Mouse (Mus musculus) liver, adult 10 weeks (tissue): ENCODE measurements around the gene Rad51d. TPM values are rescaled to one million over a fixed set of nuclear protein-coding genes. Genes with fewer than 3 reads are reported as not detected.

Experiments
- polyA plus RNA-seq: library from polyadenylated mRNA; stranded (reverse); fragments of 350-450 nt; fragmentation: Illumina TruSeq; extraction: RNeasy Lipid Tissue Mini Kit (QIAGEN cat#74804); gene quantifications from one replicate; pipeline ENCODE4 v1.2.3, GENCODE M21; 2014; ENCODE audit warnings: low read depth, low replicate concordance

Rad51d gene
- 6.3 TPM for polyA plus RNA-seq

GRCm38 (mm10) chr11:82890342-82890762 is at the start of gene Rad51d:
Rad51d (minus strand) TSS chr11:82890614.

GRCm38 (mm10) chr11:82910250-82910649 is 19.8 kb upstream of the Rad51d start, which contains the start of gene Unc45b:
Unc45b (plus strand) TSS chr11:82910550.

GRCm38 (mm10) chr11:82907651-82908607 is 17.5 kb upstream of the Rad51d start, which contains the start of gene Nle1:
Nle1 (minus strand) TSS chr11:82908411.

DNA sequence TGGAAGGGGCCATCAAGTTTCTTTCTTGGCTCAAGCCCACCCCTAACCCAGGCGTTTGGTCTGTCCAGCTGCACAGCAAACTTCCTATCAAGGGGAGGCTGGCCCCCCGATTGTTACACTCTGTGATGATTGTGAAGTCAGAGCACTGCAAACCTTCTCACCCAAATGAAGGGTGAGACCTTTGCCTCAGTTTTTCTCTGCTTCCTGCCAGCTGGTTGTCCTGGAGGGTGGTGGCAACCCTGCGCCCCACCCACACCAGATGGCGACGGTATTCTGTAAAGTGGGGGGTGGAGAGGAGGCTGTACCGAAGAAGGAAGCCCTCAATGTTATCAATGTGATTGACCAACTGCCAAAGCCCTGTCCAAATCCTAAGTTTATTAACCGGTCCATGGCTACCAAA is 1.5 kb upstream of the Rad51d start, which contains the start of gene Fndc8:
Gene Fndc8, plus strand, starts transcription at position 189 of the 400 bp plus-strand sequence.

DNA sequence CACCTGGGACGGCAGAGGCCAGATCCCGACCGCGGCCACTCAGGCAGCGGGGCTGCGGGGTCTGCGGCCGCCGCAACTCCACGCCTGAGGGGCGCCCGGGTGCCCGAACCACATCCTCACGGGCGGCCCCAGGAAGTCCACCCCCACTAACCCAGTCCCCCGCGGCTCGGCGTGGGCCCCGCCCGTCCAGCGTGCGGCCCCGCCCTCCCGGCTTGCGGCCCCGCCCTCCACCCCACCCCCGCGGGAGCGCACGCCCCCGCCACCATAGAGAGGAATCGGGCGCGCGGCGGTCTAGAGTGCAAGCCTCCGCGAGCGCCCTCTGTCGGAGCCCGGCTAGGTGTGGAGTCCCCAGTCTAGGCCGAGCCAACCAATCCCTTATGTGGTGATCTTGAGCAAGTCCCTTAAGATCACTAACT is 19.4 kb downstream of the Rad51d start, which contains the start of gene Rffl:
Gene Rffl, minus strand, starts transcription at position 180 of the 416 bp plus-strand sequence.

Other genes starting within 250 kb of the Rad51d start
- gene Cct6b, start 126.3 kb downstream of the Rad51d start, polyA plus RNA-seq, result 0.42 TPM
- gene Zfp830, start 126.3 kb downstream of the Rad51d start, polyA plus RNA-seq, result 7.9 TPM
- 9.6 TPM for gene Lig3, start 109.5 kb downstream of the Rad51d start, polyA plus RNA-seq
- gene Rffl, start 19.4 kb downstream of the Rad51d start, polyA plus RNA-seq, result 18.9 TPM
- gene Fndc8, start 1.5 kb upstream of the Rad51d start, polyA plus RNA-seq, result not detected
- 1.4 TPM for gene Nle1, start 17.8 kb upstream of the Rad51d start, polyA plus RNA-seq
- 0.37 TPM for gene Unc45b, start 19.9 kb upstream of the Rad51d start, polyA plus RNA-seq
- gene Slfn5, start 60.7 kb upstream of the Rad51d start, polyA plus RNA-seq, result 7.8 TPM
- 3.2 TPM for gene Slfn9, start 101.2 kb upstream of the Rad51d start, polyA plus RNA-seq
- 2.5 TPM for gene Slfn8, start 130.2 kb upstream of the Rad51d start, polyA plus RNA-seq
- gene Slfn2, start 174.5 kb upstream of the Rad51d start, polyA plus RNA-seq, result 4.7 TPM
- gene Slfn1, start 226.2 kb upstream of the Rad51d start, polyA plus RNA-seq, result 0.61 TPM